Comparison of ENCODE assay signal across 8 mouse cellular contexts in the genomic region with DNA sequence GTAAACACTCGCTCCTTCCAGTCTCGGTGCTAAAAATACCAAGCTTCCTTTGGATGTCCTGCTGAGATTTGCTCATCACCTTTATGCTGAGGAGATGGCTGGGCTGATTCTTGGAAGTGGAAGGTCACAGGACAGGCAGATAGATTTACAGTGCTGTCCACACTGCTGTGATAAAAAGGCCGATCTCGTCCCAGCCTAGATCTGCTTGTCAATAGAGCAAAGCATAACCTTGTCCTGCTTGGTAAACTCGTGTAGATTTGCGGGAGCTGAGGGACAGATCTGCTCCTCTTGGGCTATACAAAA. TPM values are rescaled to one million over a fixed set of nuclear protein-coding genes. Genes with fewer than 3 reads are reported as not detected.
A peak's percentile ranks its signal among the peaks of the same experiment; 100 is the strongest.
DNase-seq lines count a peak whose midpoint lies in the region; ATAC-seq lines count a peak whose summit lies in the region.

No protein-coding gene starts in this region.

- no peaks in the 10 kb centered on the region for H3K36me3 ChIP-seq in limb, embryonic 15.5 days
- no peaks in the 10 kb centered on the region for H3K36me3 ChIP-seq in stomach, embryonic 16.5 days (ENCODE audit: control insufficient read depth, insufficient read depth, low read length)

- peak overlapping the region; percentile 45; the same call in 1 of the 2 replicates for H3K9ac ChIP-seq in limb, embryonic 15.5 days
- H3K9ac ChIP-seq in stomach, embryonic 16.5 days (ENCODE audit: low read length): peak overlapping the region; percentile 73

- DNase-seq in gastrocnemius, adult 18-20 months (ENCODE audit: low spot score): peak; percentile 51
- no peak for DNase-seq in gastrocnemius, postnatal 25 days
- DNase-seq in retina, adult 2 months (ENCODE audit: low read depth, low spot score): peak; percentile 11
- no peak for DNase-seq in retina, postnatal 1 day
- no peak for DNase-seq in left cerebral cortex, postnatal 10 days (ENCODE audit: extremely low spot score in 1 of 2, low spot score in 2 of 2)
- DNase-seq in layer of hippocampus, postnatal 36 days: no peak

- H3K4me2 ChIP-seq in limb, embryonic 15.5 days: peak overlapping the region; percentile 81
- peak overlapping the region; percentile 76 for H3K4me2 ChIP-seq in stomach, embryonic 16.5 days (ENCODE audit: low read depth, low read length)

- no peaks in the 10 kb centered on the region; the same call in 1 of the 2 replicates for H3K27me3 ChIP-seq in limb, embryonic 15.5 days
- no peaks in the 10 kb centered on the region for H3K27me3 ChIP-seq in stomach, embryonic 16.5 days (ENCODE audit: control insufficient read depth, insufficient read depth, low read length)

- intact Hi-C loops in left cerebral cortex, postnatal 10 days (cut with DNase I): no loop called here

- WGBS in limb, embryonic 15.5 days: 6% methylated on average over 6 of the region's 6 CpGs
- WGBS in stomach, embryonic 16.5 days: 9% methylated on average over 6 of the region's 6 CpGs

- peak overlapping the region; percentile 89 for H3K27ac ChIP-seq in limb, embryonic 15.5 days
- H3K27ac ChIP-seq in stomach, embryonic 16.5 days (ENCODE audit: low read length): peak overlapping the region; percentile 84; the same call in 1 of the 2 replicates

- peak overlapping the region; percentile 90 for H3K4me3 ChIP-seq in limb, embryonic 15.5 days
- H3K4me3 ChIP-seq in stomach, embryonic 16.5 days (replicated peaks; ENCODE audit: low read length): peak overlapping the region; percentile 90

- H3K4me1 ChIP-seq in limb, embryonic 15.5 days: peaks cover 29% of the 10 kb centered on the region
- H3K4me1 ChIP-seq in stomach, embryonic 16.5 days (ENCODE audit: control insufficient read depth, insufficient read depth, low read length): peaks cover 27% of the 10 kb centered on the region

- no peak for ATAC-seq in limb, embryonic 15.5 days (ENCODE audit: insufficient number of reproducible peaks, low FRiP score, low TSS enrichment, low read depth)
- no peak for ATAC-seq in stomach, embryonic 16.5 days (ENCODE audit: insufficient read depth, low FRiP score)

- no peaks in the 10 kb centered on the region for H3K9me3 ChIP-seq in limb, embryonic 15.5 days
- H3K9me3 ChIP-seq in stomach, embryonic 16.5 days (replicated peaks; ENCODE audit: control insufficient read depth, low read length): no peaks in the 10 kb centered on the region

RNA-seq across cellular contexts. Expression of a gene that starts 0.9 kb away (rescaled TPM):
- 10 to 100 TPM; 10.6 to 13.1 TPM for total RNA-seq in gastrocnemius, adult 18-20 months (2021)
- total RNA-seq in gastrocnemius, postnatal 25 days (2021): 10 to 100 TPM; 10.4 to 12.3 TPM
- 70.3 and 76.9 TPM in 2 replicates for polyA plus RNA-seq in limb, embryonic 15.5 days (2015; fragmentation: Nextera tagmentation; extraction: Ambion mirVana)
- polyA plus RNA-seq in stomach, embryonic 16.5 days (2015; fragmentation: Nextera tagmentation; extraction: Ambion mirVana): 77.3 and 88.1 TPM in 2 replicates
- 10 to 100 TPM; 63.3 to 64.5 TPM for total RNA-seq in left cerebral cortex, postnatal 10 days (2021)
- total RNA-seq in layer of hippocampus, postnatal 36 days (2021): 10 to 100 TPM; 31.4 to 32.6 TPM

RNA-seq across cellular contexts. Expression of a gene that starts 46.0 kb away (rescaled TPM):
- 10 to 100 TPM; 31.6 to 31.9 TPM for total RNA-seq in gastrocnemius, adult 18-20 months (2021)
- 10 to 100 TPM; 15.6 to 18.9 TPM for total RNA-seq in gastrocnemius, postnatal 25 days (2021)
- polyA plus RNA-seq in limb, embryonic 15.5 days (2015; fragmentation: Nextera tagmentation; extraction: Ambion mirVana): 38.0 and 39.6 TPM in 2 replicates
- polyA plus RNA-seq in stomach, embryonic 16.5 days (2015; fragmentation: Nextera tagmentation; extraction: Ambion mirVana): 42.4 and 45.1 TPM in 2 replicates
- total RNA-seq in left cerebral cortex, postnatal 10 days (2021): 100 to 1,000 TPM in 1 of 2 experiments, 10 to 100 TPM in 1; 97.0 to 101 TPM
- 100 to 1,000 TPM; 150 to 165 TPM for total RNA-seq in layer of hippocampus, postnatal 36 days (2021)

Comparison
In these comparisons a context has a peak if more than half of its experiments do, and no peak if none do; other contexts are left out.
1. DNase-seq: peak in gastrocnemius, adult 18-20 months (single experiment) and retina, adult 2 months (single experiment); none in gastrocnemius, postnatal 25 days (single experiment), retina, postnatal 1 day (single experiment), left cerebral cortex, postnatal 10 days (0 of 2) and layer of hippocampus, postnatal 36 days (0 of 2).